Mouse (Mus musculus) kidney, adult 2 months (tissue): Measurements from ENCODE around the gene Slbp. TPM values are rescaled to one million over a fixed set of nuclear protein-coding genes. Genes with fewer than 3 reads are reported as not detected.

ENCODE experiments used
- DNase-seq: peaks from one replicate; pipeline ENCODE4 v3.0.0; 2021
- H3K27ac ChIP-seq: fragments of 200-500 bp; 2 replicates; pipeline ENCODE4 v1.5.1; 2012; ENCODE audit warnings: low read depth, low read length, control low read depth, inconsistent platforms; ENCODE audit not compliant: insufficient read depth
- H3K27me3 ChIP-seq: fragments of 200-500 bp; replicated peaks from 2 replicates; pipeline ENCODE4 v1.6.1; 2012; ENCODE audit warnings: mild to moderate bottlenecking, moderate library complexity, low read length, inconsistent platforms; ENCODE audit not compliant: control insufficient read depth, insufficient read depth
- H3K36me3 ChIP-seq: fragments of 200-500 bp; 2 replicates; pipeline ENCODE4 v1.6.1; 2012; ENCODE audit warnings: mild to moderate bottlenecking, moderate library complexity, low read length, inconsistent platforms; ENCODE audit not compliant: control insufficient read depth, insufficient read depth
- H3K4me1 ChIP-seq: fragments of 200-500 bp; 2 replicates; pipeline ENCODE4 v1.6.1; 2011; ENCODE audit warnings: low read length; ENCODE audit not compliant: control insufficient read depth, insufficient read depth
- H3K4me3 ChIP-seq: fragments of 200-500 bp; 2 replicates; pipeline ENCODE4 v1.5.1; 2011; ENCODE audit warnings: mild to moderate bottlenecking, low read depth, low read length, control low read depth; ENCODE audit not compliant: insufficient read depth
- CTCF ChIP-seq: fragments of 200-500 bp; conservative IDR thresholded peaks from 2 replicates; pipeline ENCODE4 v1.5.1; 2011; ENCODE audit warnings: low read depth, mild to moderate bottlenecking, control low read depth, low read length, moderate library complexity, mixed read lengths; ENCODE audit not compliant: insufficient read depth, insufficient read length
- POLR2A ChIP-seq: fragments of 200-500 bp; IDR thresholded peaks from one replicate; pipeline ENCODE4 v1.6.1; 2011; ENCODE audit warnings: low read depth, low read length, control low read depth
- WGBS: fragments of 180-500 bp; shearing (Covaris S2); methylation state at CpG from one replicate; pipeline ENCODE4 v1.1.7; 2018; 5-methylcytosine and 5-hydroxymethylcytosine counted together
- polyA plus RNA-seq: library from polyadenylated mRNA; depleted of rRNA; stranded (reverse); fragments of >200 nt; gene quantifications from 2 replicates; pipeline ENCODE4 v1.2.3, GENCODE M21; 2012

Gene Slbp
- polyA plus RNA-seq, 1 experiment, result 15.7 TPM

- H3K4me3 ChIP-seq, result no peak overlapping the region
- no peaks in the 10 kb centered on the region for H3K4me1 ChIP-seq
- DNase-seq, result no peak
- TF ChIP-seq POLR2A (no peak), CTCF (no peak)
- WGBS, result 80% methylated on average over 14 of the region's 14 CpGs
- no peaks in the 10 kb centered on the region for H3K36me3 ChIP-seq
- H3K27ac ChIP-seq, result no peak overlapping the region
- H3K27me3 ChIP-seq, result no peaks in the 10 kb centered on the region
These were observed 36.2 kb upstream of the Slbp start for GRCm38 (mm10) chr5:33688278-33689220.

GRCm38 (mm10) chr5:33687142-33687541, 34.8 kb upstream of the Slbp start:
- peak; percentile 37 for DNase-seq
- 56% methylated on average over 4 of the region's 4 CpGs for WGBS
- H3K36me3 ChIP-seq, result no peaks in the 10 kb centered on the region
- no peak overlapping the region for H3K4me3 ChIP-seq
- H3K27ac ChIP-seq, result no peak overlapping the region
- no peaks in the 10 kb centered on the region for H3K27me3 ChIP-seq
- no peak for TF ChIP-seq CTCF
- TF ChIP-seq POLR2A, result no peak
- no peaks in the 10 kb centered on the region for H3K4me1 ChIP-seq

GRCm38 (mm10) chr5:33684932-33685331, 32.6 kb upstream of the Slbp start:
- no peaks in the 10 kb centered on the region for H3K36me3 ChIP-seq
- H3K27me3 ChIP-seq, result no peaks in the 10 kb centered on the region
- H3K27ac ChIP-seq, result no peak overlapping the region
- WGBS, result 95% methylated on average over 4 of the region's 4 CpGs
- DNase-seq, result no peak
- TF ChIP-seq CTCF (no peak), POLR2A (no peak)
- no peaks in the 10 kb centered on the region for H3K4me1 ChIP-seq
- no peak overlapping the region for H3K4me3 ChIP-seq

GRCm38 (mm10) chr5:33683897-33684652, 31.7 kb upstream of the Slbp start:
- H3K36me3 ChIP-seq, result no peaks in the 10 kb centered on the region
- WGBS, result 42% methylated on average over 7 of the region's 7 CpGs
- H3K4me3 ChIP-seq, result no peak overlapping the region
- H3K4me1 ChIP-seq, result no peaks in the 10 kb centered on the region
- no peaks in the 10 kb centered on the region for H3K27me3 ChIP-seq
- H3K27ac ChIP-seq, result no peak overlapping the region
- TF ChIP-seq POLR2A (no peak), CTCF (peak; percentile 78)
- peak; percentile 75 for DNase-seq

- DNase-seq, result no peak
- Histone ChIP-seq H3K27ac (no peak overlapping the region), H3K27me3 (no peaks in the 10 kb centered on the region), H3K4me1 (no peaks in the 10 kb centered on the region), H3K4me3 (no peak overlapping the region), H3K36me3 (no peaks in the 10 kb centered on the region)
- no peak for TF ChIP-seq CTCF
- TF ChIP-seq POLR2A, result no peak
- 84% methylated on average over 4 of the region's 4 CpGs for WGBS
These were observed 30.6 kb upstream of the Slbp start for GRCm38 (mm10) chr5:33682963-33683362.

- Histone ChIP-seq H3K4me1 (no peaks in the 10 kb centered on the region), H3K27ac (no peak overlapping the region), H3K36me3 (no peaks in the 10 kb centered on the region), H3K27me3 (no peaks in the 10 kb centered on the region), H3K4me3 (no peak overlapping the region)
- 85% methylated on average over 15 of the region's 15 CpGs for WGBS
- DNase-seq, result no peak
- TF ChIP-seq POLR2A (no peak), CTCF (no peak)
These were observed 29.4 kb upstream of the Slbp start for GRCm38 (mm10) chr5:33681611-33682388.
